Mouse (Mus musculus) embryonic facial prominence, embryonic 15.5 days (tissue): ENCODE results near the gene Gm49673. TPM values are rescaled to one million over a fixed set of nuclear protein-coding genes. Genes with fewer than 3 reads are reported as not detected.
"Not testable (repeated sequence)": the region's sequence is repeated elsewhere in the genome, so short reads cannot be mapped to it uniquely, and the experiment has no call there.

ENCODE experiments used
- ATAC-seq: fragments of 200-750 bp; cut with Nextera tagmentation; 2 replicates; pipeline ENCODE4 v1.8.0; 2017; ENCODE audit warnings: low read depth, moderate TSS enrichment; ENCODE audit not compliant: insufficient number of reproducible peaks, low FRiP score, low TSS enrichment
- H3K27ac ChIP-seq: fragments of 300-500 bp; sonication (generic); replicated peaks from 2 replicates; pipeline ENCODE4 v1.5.1; 2015; ENCODE audit warnings: mild to moderate bottlenecking, inconsistent platforms
- H3K27me3 ChIP-seq: fragments of 300-500 bp; sonication (generic); 2 replicates; pipeline ENCODE4 v1.6.1; 2015; ENCODE audit warnings: inconsistent platforms
- H3K36me3 ChIP-seq: fragments of 300-500 bp; sonication (generic); 2 replicates; pipeline ENCODE4 v1.6.1; 2015; ENCODE audit warnings: mild to moderate bottlenecking, inconsistent platforms
- H3K4me1 ChIP-seq: fragments of 300-500 bp; sonication (generic); 2 replicates; pipeline ENCODE4 v1.6.1; 2015; ENCODE audit warnings: inconsistent platforms
- H3K4me2 ChIP-seq: fragments of 300-500 bp; sonication (generic); replicated peaks from 2 replicates; pipeline ENCODE4 v1.6.1; 2015; ENCODE audit warnings: mild to moderate bottlenecking, inconsistent platforms
- H3K4me3 ChIP-seq: fragments of 300-500 bp; sonication (generic); replicated peaks from 2 replicates; pipeline ENCODE4 v1.5.1; 2015; ENCODE audit warnings: mild to moderate bottlenecking, inconsistent platforms
- H3K9ac ChIP-seq: fragments of 300-500 bp; sonication (generic); 2 replicates; pipeline ENCODE4 v1.6.1; 2015; ENCODE audit warnings: inconsistent platforms
- H3K9me3 ChIP-seq: fragments of 300-500 bp; sonication (generic); replicated peaks from 2 replicates; pipeline ENCODE4 v1.6.1; 2016; ENCODE audit warnings: inconsistent platforms
- WGBS: fragments of 180-500 bp; shearing (Covaris S2); methylation state at CpG from one replicate; pipeline ENCODE4 v1.1.7; 2015; 5-methylcytosine and 5-hydroxymethylcytosine counted together
- polyA plus RNA-seq: library from polyadenylated mRNA; unstranded; fragments of >200 nt; fragmentation: Nextera tagmentation; extraction: Ambion mirVana; gene quantifications from 2 replicates; pipeline ENCODE4 v1.2.1, GENCODE M21; 2015

The Gm49673 gene
- polyA plus RNA-seq, 1 experiment from 2014 or later = 0.27 TPM

GRCm38 (mm10) chr17:8165608-8165945 lies 18.0 kb upstream of the Gm49673 start:
- not testable (repeated sequence) for H3K4me1 ChIP-seq, H3K9ac ChIP-seq, H3K27me3 ChIP-seq, H3K9me3 ChIP-seq, ATAC-seq, H3K36me3 ChIP-seq
- under 1% methylated on average over 37 of the region's 42 CpGs for WGBS
- Histone ChIP-seq H3K27ac (0 out of 2 replicates have a peak overlapping the region, but pooled peaks have one; percentile 55), H3K4me3 (peak overlapping the region; percentile 54), H3K4me2 (peak overlapping the region; percentile 37; the same call in 1 of the 2 replicates)

GRCm38 (mm10) chr17:8164701-8165607 lies 17.4 kb upstream of the Gm49673 start, which contains the start of gene Fgfr1op:
Gene Fgfr1op, plus strand, starts transcription at chr17:8165501.
- H3K9me3 ChIP-seq, H3K9ac ChIP-seq, H3K27me3 ChIP-seq, H3K4me1 ChIP-seq, H3K36me3 ChIP-seq: not testable (repeated sequence)
- H3K4me3 ChIP-seq = peak within 1 kb of the TSS; percentile 54
- H3K4me2 ChIP-seq = peak within 1 kb of the TSS; percentile 37
- ATAC-seq = peak; percentile 99
- under 1% methylated on average over 20 of the region's 55 CpGs for WGBS
- H3K27ac ChIP-seq = 0 out of 2 replicates have a peak within 1 kb of the TSS, but pooled peaks have one; percentile 55

DNA sequence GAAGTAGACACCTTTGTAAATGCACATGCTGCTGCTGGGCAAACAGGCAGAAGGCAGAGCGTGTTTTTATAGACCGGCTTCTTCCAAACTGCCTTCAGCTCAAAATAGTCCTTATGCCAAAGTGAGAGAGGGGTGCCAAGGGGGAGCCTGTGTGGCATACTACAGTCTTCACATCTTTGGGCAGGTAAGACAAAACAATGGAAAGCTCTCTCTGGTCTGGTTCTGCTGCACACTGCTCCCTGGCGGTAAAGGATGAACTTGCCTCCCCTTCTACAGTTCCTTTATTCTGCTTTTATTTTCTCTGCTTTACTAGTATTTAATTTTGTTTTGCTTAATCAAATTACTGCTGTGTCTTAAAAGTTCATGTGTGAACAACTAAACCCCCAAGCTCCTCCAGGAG lies 13.4 kb upstream of the Gm49673 start:
- H3K27ac ChIP-seq, H3K4me1 ChIP-seq, H3K9me3 ChIP-seq, H3K27me3 ChIP-seq, H3K9ac ChIP-seq, ATAC-seq, H3K36me3 ChIP-seq, H3K4me2 ChIP-seq, H3K4me3 ChIP-seq: not testable (repeated sequence)
- 47% methylated on average over 3 of the region's 3 CpGs for WGBS

- not testable (repeated sequence) for H3K36me3 ChIP-seq, H3K4me1 ChIP-seq, H3K27me3 ChIP-seq, ATAC-seq, H3K9me3 ChIP-seq, H3K27ac ChIP-seq, H3K9ac ChIP-seq, H3K4me3 ChIP-seq, H3K4me2 ChIP-seq
- WGBS = no CpG with 5 or more reads among the region's 1 CpGs
These were observed 11.0 kb upstream of the Gm49673 start for GRCm38 (mm10) chr17:8158627-8159026.

DNA sequence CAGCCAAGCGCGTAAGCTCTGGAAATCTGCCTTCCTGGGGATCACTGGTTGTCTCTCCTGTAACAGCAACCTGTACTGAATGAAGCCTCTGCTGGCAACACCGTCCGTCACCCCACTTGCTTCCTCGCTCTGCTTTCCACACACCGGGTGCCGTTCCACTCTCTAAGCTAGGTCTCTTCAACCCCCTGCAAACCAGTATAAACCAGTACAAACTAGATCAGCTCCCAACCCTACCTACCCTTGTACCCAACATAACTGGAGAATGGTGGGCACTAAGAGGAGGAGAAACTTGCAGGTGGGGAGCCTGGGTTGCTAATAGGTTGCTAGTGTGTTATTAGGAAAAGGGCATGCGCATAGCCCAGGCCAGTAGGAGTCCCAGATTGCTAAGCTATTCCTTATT lies 8.4 kb upstream of the Gm49673 start:
- H3K9ac ChIP-seq, ATAC-seq: not testable (repeated sequence)

GRCm38 (mm10) chr17:8155010-8155409 lies 7.4 kb upstream of the Gm49673 start:
- not testable (repeated sequence) for H3K4me1 ChIP-seq, ATAC-seq, H3K9me3 ChIP-seq, H3K27ac ChIP-seq, H3K4me3 ChIP-seq, H3K36me3 ChIP-seq, H3K4me2 ChIP-seq, H3K27me3 ChIP-seq, H3K9ac ChIP-seq
- whole genome bisulfite sequencing = 68% methylated on average over 7 of the region's 7 CpGs

More for the DNA sequence above, 8.4 kb upstream of the Gm49673 start:
- not testable (repeated sequence) for H3K4me3 ChIP-seq, H3K27ac ChIP-seq, H3K27me3 ChIP-seq, H3K9me3 ChIP-seq, H3K4me2 ChIP-seq, H3K36me3 ChIP-seq, H3K4me1 ChIP-seq
- 86% methylated on average over 1 of the region's 8 CpGs for WGBS

DNA sequence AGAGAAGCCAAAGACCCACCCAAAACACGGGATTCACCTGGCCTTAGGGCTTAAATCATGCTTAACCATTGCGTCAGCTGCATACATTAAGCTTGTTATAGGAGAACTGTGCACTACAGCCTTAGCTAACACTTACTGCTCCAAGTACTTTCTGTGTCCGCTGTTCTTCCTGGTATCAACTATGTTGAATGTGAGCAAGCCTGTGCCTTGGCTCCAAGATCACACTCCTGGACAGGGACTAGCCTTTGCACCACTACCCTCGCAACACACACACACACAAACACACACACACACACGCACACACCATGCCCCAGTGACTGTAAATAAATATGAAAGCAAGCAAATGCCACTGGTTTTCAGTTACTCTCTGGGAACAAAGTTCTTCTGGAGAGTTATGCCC lies 657 bp downstream of the Gm49673 start:
- H3K9me3 ChIP-seq, H3K9ac ChIP-seq, ATAC-seq, H3K27ac ChIP-seq, H3K36me3 ChIP-seq, H3K27me3 ChIP-seq, H3K4me1 ChIP-seq: not testable (repeated sequence)
- Histone ChIP-seq H3K4me3 (peak overlapping the region; percentile 56), H3K4me2 (peak overlapping the region; percentile 54)
- WGBS = 14% methylated on average over 5 of the region's 5 CpGs

- not testable (repeated sequence) for H3K4me1 ChIP-seq, H3K36me3 ChIP-seq, H3K27ac ChIP-seq, H3K9ac ChIP-seq, ATAC-seq, H3K4me3 ChIP-seq, H3K27me3 ChIP-seq, H3K4me2 ChIP-seq, H3K9me3 ChIP-seq
- WGBS = 55% methylated on average over 13 of the region's 14 CpGs
These were observed 3.5 kb downstream of the Gm49673 start for GRCm38 (mm10) chr17:8143802-8144673.

GRCm38 (mm10) chr17:8140210-8140609 lies 7.4 kb downstream of the Gm49673 start:
- H3K9me3 ChIP-seq, H3K27me3 ChIP-seq, H3K27ac ChIP-seq, ATAC-seq, H3K36me3 ChIP-seq, H3K4me1 ChIP-seq, H3K9ac ChIP-seq, H3K4me3 ChIP-seq, H3K4me2 ChIP-seq: not testable (repeated sequence)
- WGBS = 85% methylated on average over 3 of the region's 3 CpGs

GRCm38 (mm10) chr17:8138116-8138515 lies 9.5 kb downstream of the Gm49673 start:
- H3K36me3 ChIP-seq, H3K27me3 ChIP-seq, H3K4me3 ChIP-seq, H3K9me3 ChIP-seq, H3K4me2 ChIP-seq, ATAC-seq, H3K4me1 ChIP-seq, H3K9ac ChIP-seq, H3K27ac ChIP-seq: not testable (repeated sequence)
- 90% methylated on average over 5 of the region's 5 CpGs for WGBS

DNA sequence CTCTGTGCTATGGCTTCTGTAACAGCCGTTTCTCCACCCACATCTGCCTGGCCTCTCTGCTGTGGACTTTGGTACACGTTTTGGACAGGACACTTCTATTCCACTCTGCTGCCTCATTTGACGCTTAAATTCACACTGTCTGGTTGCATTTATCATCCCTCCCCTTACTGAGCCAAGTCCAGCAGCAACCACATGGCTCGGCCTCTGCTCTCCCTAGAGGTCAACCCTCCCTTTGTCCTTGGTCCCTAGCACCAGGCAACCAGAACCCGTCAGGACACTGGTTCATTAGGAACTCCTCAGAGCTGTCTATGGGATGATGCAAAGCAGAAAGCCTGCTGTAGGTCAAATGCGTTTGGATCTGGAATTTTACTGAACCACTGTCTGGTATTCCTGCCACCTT lies 16.7 kb downstream of the Gm49673 start:
- H3K9me3 ChIP-seq, H3K27me3 ChIP-seq, H3K9ac ChIP-seq, H3K36me3 ChIP-seq, H3K4me1 ChIP-seq, ATAC-seq, H3K27ac ChIP-seq, H3K4me2 ChIP-seq, H3K4me3 ChIP-seq: not testable (repeated sequence)
- WGBS = no CpG with 5 or more reads among the region's 6 CpGs
